Mouse (Mus musculus): Measurements from ENCODE around the gene Qrich2.
"Not testable (repeated sequence)": the region's sequence is repeated elsewhere in the genome, so short reads cannot be mapped to it uniquely, and the experiment has no call there.

The Qrich2 gene

DNA sequence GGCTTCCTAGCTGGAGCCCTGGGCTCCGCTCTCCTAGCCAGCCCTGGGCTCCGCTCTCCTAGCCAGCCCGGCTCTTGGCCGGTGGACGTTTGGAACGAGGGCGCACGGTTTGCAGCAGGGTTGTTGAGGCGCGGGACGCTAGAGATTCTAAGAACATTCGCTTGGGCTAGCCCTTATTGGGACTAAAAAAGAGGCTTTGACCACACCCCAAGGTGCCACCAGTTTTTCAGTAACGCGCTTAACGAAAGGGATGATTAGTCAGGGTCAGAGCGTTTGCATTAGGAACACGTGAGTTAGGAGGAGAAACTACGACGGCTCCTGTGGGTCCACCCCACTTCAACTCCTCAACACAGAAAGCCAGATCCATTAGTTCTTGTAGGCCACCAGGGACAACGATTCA lies at the start of gene Qrich2:
Qrich2 (minus strand) TSS at position 101 of the 400 bp plus-strand sequence.
- DNase-seq (ENCODE audit: low read depth), result no peak

DNA sequence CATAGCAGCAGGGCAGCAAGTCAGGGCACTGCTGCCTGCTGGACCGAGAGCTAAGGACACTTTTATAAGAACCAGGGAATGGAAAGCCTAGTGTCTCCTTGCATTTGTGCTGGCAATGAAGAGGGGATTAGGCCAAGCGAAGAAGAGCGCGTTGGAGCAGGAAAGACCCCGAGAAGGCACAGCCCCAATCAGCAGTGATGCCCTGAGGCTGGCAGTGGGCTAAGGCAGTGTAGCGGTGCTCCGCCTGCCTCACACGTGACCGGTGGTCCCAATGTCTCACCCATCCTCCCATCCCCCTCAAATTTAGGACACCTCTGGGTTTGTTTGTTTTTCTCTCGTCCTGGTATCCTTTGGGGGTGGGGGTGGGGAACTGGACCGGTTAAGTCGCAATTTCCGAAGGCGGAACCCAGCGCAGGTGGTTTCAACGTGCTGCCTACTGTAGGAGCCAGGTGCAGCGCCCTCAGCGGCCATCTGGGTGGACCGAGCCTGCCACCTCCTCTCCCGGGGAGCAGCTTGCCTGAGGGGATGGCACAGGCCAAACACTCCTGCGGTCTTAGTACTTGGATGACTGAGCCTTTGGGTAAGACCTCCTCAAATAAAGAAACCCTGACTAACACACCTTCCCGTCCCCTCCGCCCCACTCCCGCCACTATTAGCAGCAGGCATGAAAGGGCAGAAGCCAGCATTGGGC lies 49.4 kb upstream of the Qrich2 start:
- no peak for DNase-seq (ENCODE audit: low read depth)

DNA sequence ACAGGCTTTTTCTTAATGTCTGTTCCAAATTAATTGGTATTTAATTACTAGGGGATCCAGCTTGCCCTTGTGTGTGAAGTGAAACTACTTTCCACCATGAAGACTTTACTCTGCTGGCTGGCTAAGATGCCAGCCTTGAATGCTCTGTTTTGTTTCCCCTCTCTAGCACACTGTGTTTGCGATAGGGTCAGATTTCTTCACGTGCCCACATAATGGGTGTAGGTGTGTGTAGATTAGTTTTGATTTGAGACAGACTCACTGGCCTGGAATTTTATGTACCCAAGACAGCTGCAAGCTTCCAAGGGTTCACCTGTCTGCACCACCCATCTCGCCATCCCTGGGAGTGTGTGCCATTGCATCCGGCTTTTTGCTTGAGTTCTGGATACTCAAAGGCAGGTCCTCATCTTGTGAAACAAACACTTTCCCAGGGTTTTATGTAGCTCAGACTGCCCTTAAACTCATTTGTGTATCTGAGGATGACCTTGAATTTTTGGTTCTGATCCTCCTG lies 47.5 kb upstream of the Qrich2 start:
- DNase-seq (ENCODE audit: low read depth), result no peak

DNA sequence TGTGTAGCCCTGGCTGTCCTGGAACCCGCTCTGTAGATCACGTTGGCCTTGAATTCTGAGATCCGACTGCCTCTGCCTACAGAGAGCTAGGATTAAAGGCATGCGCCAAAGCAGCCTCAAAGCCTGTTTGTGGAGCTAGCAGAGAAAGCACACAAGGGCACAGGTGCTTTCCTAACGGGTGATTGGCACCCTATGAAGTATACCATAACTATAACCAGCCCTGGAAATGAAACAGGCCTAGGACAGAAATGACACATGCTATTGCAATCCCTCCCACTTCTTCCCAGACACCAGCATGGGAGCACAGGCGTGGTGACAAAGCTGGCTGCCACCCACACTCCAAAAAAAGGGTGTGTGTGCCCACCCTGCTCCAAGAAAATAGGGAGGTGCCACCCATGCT lies 46.9 kb upstream of the Qrich2 start:
- DNase-seq (ENCODE audit: low read depth), result no peak

DNA sequence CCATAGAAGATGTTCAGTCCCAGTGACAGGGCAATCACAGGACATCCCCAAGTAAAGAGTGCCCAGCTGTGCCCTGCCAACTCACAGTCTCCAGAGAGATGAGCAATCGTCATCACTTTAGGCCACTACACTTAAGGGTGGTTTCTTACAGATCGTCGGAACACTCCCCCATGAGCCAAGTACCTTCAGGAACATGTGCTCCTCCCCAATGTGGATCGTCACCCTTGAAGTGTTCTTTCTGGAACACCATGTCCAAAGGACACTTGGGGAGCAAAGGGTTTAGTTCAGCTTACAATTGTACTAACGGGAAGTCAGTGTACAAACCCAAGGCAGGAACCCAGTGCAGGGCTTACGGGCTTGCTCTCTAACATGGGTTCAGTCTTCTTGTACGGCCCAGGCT lies 46.1 kb upstream of the Qrich2 start:
- no peak for DNase-seq (ENCODE audit: low read depth)

DNA sequence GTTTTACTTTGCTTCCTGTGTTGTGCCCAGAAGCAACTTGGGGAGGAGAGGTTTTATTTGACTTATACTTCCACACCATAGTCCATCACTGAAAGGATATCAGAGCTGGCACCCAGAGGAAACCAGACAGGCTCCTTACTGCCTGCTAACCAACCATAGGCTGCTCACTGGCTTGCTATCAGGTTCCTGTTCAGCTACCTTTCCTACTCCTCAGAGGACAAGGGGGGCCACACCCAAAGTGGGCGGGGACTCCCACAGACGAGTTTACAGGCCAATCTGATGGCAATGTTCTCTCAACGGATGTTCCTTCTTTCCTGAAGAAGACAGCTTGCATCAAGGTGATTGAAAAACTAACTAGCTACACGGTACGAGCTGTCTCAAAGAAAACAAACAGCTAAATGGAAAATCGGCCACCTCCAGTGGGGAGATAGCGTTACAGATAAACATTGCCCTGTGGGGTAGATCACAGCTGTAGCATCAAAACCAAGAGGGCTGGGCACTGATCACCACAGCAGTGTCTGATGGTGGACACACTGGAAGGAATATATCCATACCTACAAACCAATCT lies 45.3 kb upstream of the Qrich2 start:
- no peak for DNase-seq (ENCODE audit: low read depth)

DNA sequence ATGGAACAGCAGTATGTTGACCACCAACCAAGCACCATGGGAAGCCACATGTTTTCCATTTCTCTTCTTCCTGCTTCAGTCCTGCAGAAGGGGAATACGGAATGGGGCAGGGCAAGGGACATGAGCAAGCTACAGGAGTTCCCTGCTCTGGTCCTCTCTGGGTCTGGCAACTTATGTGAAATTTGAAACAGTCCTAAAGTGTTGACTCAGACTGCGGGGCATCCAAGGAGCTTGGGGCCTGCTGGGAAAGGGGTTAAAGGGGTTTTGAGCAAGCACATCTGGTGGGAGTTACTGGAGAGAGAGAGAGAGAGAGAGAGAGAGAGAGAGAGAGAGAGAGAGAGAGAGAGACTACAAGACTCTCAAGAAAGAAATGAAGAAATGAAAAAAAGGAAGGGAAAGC lies 42.6 kb upstream of the Qrich2 start:
- no peak for DNase-seq (ENCODE audit: low read depth)

DNA sequence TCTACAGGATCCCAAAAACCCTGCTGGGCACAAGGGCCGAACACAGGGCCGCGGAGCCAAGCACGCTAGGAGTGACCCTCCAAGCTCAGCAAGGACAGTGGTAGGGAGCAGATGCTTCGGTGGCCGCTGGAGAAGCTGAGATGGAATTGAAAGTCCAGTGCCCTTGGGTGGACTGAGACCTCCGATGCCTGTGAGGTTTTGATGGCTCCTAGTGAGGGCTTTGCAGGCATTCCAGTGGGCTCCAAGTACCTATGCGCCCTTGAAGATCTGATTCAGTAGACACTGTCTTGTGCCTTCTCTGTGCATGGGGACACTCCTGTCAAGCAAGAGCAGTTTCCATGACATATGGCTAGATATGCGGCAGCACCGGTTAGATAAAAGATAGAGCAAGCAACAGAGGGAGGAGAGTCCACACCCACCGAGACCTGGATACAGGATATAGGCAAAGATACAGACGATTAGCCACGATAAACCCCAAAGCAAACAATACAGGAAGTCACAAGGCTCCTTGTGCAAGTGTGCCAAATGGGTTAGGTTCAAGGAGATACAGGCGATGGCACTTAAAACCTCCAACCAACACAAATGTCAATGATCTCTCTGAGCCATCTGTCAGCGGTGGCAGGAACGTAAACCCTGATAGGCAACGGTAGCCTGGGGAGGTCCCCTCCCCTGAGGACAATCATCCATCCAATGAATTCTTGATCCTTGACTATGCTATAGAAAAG lies 40.3 kb upstream of the Qrich2 start:
- no peak for DNase-seq (ENCODE audit: low read depth)

DNA sequence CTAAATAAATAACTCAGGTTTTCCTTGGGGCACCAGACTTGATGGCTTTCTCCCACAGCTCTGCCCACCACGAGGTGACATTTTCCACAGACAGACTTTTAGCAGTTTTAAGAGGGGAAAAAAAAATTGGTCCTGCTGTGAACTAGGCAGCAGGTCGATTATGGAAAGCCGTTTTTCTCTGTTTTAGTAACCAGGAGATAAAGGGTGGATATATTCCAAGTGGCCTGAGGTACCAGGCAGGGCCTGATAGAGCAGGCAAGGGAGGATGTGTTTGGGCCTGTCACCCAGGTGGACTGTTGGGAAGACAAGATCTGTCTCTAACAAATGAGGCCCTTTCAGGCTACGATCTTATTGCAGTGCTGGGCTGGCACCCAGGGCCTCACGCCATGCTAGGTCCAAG lies 39.5 kb upstream of the Qrich2 start:
- DNase-seq (ENCODE audit: low read depth), result no peak

DNA sequence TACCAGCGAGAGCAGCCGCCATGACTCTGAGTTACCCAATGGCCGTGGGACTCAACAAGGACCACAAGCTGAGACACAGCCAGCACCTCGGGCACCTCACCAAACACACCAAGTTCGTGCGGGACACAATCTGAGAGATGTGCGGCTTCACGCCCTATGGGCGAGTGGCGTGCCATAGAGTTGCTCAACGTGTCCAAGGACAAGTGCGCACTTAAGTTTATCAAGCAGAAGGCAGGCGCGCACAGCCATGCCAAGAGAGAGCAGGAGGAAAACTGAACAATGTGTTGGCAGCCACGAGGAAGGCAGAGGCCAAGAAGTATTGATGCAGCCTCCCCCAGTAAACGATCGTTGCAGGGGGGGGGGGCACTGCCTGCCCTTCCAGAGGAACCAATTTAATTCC lies 38.5 kb upstream of the Qrich2 start:
- DNase-seq (ENCODE audit: low read depth), result no peak

DNA sequence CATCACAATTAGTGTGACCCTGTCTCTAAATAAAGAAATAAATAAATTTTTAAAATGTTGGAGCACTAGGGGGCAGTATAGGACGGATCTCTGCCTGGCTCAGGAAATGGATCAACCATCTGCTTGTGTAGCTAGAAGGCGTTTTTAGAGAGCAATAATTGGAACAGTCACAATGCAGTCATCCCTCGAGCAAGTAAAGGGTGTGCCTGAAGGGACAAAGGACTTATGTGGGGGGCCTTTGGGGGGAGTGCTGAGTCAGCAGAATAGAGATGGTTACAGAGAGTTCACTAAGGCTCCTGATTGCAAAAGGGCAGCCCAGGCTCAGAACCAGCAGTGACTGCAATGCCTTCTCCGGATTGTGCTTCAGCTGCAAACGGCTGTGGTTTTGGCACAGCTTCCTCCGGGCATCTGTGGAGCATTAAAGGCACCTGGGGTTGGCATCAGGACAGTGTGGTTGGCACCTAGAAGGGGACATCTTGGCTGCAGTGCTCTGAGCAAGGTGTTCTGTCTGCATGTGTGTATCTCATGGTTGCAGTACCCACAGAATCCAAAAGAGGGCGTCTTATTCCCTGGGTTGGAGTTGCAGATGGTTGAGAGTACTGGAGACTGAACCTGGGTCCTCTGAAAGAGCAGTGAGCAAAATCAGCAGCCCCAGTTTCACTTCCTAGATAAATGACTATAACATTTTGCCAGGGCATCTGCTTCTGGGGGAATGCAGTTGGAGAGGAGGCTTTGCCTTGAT lies 35.1 kb upstream of the Qrich2 start:
- peak; percentile 53 for DNase-seq (ENCODE audit: low read depth)

DNA sequence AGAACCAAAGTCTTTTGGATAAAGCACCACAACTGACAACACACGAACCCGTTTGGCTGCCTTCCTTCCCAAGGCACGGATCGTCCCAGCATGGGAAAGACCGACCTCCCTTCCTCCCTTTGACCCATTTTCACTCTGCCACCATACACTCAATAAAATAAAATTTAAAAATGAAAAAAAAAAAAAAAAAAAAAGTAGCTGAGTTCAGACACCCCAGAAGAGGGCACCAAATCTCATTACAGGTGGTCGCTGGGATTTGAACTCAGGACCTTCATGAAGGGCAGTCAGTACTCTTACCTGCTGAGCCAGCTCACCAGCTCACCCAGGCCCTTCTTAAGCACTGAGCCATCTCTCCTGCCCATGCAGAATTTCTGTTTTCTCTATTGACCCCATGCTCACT lies 33.0 kb upstream of the Qrich2 start:
- DNase-seq (ENCODE audit: low read depth), result no peak

DNA sequence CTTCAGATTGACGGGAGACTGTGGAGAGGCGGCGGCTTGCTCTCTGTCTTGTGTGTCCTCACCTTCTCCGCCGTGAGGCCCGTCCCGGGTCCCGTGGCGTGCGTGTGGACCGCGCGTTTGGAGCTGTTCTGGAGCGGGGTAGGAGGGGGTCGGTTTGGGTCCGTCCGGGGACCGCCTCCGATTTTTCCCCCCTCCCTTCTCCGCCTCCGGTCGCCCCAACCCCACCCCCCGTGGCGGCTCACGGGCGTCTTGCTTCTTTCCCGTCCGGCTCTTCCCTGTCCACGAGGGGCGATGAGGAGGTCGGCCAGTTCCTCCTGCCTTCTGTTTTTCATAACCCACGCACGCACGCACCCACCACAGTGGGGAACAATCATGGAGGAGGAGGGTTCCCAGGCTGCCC lies 32.6 kb upstream of the Qrich2 start:
- no peak for DNase-seq (ENCODE audit: low read depth)

DNA sequence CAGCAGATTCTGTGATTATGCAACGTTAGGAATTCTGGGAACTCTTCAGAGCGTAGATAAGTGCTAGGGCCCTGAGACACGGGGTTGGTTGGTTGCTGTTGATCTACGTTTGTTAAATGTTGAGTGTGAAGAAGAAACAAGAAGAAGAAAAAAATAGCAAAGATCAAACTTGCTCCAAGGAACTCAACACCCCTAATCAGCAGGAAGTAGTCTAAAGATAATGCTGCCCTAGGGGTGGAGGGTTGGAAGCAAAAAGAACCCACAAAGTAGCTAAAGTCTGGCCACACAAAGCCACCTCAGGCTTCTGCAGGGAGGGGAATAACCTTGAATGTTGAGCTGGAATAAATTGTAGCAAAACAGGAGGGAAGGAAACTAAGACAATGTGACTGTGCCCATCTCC lies 31.3 kb upstream of the Qrich2 start:
- no peak for DNase-seq (ENCODE audit: low read depth)

DNA sequence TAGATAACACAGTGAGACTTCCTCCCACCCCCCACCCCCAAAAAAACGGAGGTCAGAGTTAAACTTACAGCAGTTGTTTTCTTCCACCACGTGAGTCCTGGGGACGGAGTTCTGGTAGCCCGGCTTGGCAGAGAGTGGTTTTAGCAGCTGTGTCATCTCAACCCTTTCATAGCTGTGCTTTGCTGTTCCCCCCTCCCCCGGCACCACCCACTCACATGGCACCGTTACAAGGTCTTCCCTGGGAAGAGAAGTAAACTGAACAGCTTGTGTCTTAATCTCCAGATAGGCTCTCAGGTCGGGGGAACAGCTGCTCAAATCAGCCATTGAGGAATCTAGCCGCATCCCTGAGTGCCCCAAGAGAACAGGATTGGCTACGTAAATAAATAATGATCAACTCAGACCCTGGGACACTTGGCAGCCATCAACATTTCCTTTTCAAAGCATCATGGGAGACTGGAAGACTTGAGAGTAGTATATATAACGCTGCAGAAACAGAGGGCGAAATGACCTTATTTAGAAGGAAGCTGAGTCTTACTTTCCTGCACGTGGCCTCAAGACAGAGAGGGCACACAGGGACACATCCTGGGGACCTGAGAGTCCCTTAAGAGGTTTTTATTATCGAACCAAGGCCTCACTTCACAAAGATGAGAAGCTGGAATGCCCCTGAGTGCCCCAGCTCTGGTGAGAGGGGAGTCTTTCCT lies 28.6 kb upstream of the Qrich2 start:
- no peak for DNase-seq (ENCODE audit: low read depth)

DNA sequence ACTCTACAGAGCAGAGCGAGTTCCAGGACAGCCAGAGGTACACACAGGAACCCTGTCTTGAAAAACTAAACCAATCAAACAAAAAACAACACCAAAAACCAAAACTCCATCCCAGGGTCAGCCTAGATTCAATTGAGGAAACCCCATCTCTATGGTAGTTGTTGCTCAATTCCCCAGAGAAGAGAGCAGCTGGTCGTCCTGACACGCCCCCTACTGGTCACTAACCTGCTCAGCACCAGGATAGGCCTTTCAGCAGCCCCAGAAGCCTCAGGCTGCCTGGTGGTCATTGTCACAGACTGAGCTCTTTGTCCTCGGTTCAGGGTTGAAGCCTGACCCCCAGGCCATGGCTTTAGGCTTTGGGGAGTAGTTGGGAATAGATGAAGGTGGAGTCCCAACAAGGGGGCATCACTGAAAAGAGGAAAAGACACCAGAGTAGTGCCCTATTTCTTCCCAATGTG lies 27.8 kb upstream of the Qrich2 start, which contains the start of gene Prpsap1:
Prpsap1 (minus strand) TSS at position 408 of the 458 bp plus-strand sequence.
- no peak for DNase-seq (ENCODE audit: low read depth)

DNA sequence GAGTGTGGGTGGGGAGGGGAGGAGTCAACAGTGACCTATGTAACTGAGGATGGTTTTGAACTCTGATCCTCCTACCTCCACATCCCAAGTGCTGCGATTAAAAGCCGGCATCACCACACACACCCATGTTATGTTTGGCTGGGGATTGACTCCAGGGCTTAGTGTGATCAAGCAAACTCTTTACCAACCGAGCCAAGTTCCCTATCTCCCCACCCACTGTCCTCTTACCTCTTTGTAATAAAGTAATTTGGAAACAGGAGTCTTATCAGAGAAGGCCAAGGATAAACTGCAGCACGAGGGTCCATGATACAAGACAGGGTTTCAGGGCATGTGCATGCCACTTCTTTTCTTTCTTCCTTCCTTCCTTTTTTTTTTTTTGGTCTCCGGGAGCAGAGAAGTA lies 27.1 kb upstream of the Qrich2 start:
- no peak for DNase-seq (ENCODE audit: low read depth)

DNA sequence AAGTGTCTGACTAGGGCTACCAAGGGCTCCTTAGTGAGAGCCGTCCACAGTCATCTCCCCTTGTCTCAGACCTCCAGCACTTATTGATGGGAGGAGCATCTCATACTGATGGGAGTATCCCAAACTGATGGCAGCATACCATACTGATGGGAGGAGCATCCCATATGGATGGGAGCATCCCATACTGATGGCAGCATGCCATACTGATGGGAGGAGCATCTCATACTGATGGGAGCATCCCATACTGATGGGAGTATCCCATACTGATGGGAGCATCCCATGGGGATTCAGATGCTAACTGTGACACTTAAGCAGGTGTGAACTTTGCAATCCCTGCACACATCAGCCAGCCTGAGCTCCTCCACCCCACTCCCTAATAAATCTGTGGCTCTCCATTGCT lies 26.5 kb upstream of the Qrich2 start:
- DNase-seq (ENCODE audit: low read depth), result not testable (repeated sequence)

DNA sequence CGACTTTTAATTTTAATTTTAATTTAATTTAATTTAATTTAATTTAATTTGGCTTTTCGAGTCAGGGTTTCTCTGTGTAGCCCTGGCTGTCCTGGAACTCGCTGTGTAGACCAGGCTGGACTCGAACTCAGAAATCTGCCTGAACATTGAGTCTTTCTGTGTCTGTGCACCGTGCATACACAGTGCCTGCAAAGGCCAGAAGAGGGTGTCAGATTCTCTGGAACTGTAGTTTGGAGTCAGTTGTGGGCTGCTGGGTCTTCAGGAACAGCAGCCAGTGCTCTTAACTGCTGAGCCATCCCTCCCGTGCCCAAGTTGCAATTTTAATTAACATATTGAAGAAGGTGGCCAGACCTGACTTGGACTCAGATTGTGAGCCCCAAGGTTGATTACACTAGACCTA lies 25.3 kb upstream of the Qrich2 start:
- DNase-seq (ENCODE audit: low read depth), result no peak

DNA sequence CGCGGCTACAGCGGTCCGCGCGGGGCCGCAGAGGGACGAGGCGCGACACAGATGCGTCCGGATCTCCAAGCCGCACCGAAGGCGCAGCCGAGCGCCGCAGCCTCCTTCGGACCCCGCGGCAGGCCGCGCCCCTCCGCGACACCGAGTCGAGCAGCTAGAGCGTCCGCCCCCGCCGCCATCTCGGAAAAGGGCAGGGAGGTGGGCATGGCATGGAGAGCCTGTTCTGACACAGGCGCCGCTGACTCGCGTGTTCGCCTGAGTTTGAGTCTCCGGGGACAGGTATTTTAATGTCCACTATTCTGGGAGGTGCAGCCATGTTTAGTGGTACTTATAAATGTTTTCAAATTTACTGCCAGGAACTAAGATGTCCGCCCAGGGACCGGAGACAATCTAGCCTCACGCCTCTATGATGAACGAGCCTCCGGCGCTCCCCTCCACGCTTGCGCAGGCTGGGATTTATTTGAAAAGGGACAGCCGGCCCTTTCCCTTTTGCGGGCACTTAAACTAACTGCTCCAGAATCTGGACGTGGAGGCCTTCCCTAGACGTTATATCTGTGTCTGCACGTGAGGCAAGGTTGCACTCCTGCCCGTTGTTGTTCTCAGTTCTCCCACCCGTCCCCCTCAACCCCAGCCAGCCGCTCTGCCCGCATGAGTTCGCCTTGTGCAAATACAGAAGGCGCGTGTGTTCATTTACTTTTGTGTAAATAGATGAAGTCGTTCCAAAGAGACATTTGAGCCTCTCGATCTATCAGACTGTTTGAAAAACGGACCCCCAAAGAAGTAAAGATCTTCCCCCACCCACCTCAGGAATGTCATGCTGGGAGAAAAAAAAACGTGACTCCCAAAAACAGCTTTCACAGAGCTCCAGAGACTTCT lies 24.4 kb upstream of the Qrich2 start:
- peak; percentile 69 for DNase-seq (ENCODE audit: low read depth)

DNA sequence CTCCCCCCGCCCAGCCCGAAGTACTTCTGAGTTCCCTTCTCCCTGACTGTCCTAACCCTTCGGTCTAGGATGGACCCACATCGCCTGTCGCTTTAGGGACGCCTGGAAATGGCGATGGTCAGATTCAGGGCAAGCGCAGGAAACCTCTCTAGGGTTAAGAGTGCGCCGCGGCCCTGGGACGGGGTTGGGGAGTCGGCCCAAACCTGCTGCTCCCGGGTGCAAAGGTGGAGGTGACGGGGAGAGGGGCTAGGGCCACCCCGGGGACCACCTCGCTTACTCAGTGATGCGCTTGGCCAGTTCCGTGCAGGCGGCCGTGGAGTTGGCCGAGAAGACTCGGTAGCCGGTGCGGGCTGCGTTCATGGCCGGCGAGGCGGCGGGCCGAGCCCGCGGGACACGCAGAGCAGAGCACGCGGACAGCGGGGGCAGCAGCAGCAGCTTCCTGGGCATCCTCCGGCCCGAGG lies 23.8 kb upstream of the Qrich2 start:
- DNase-seq (ENCODE audit: low read depth), result no peak
